Mouse (Mus musculus) myocyte (in vitro differentiated cells): ENCODE measurements at regions not wholly inside any gene's neighbourhood (a gene's known extent, or its start where the extent isn't known, plus 50 kb on each side); places are given as distances from the start of the nearest gene placed in this dataset.

ENCODE experiments used
- MYOD1 ChIP-seq, 3 experiments: IDR thresholded peaks; one replicate each; pipeline ENCODE4 v1.6.1; 2011; ENCODE audit warnings: control low read depth in 2 of 3, low read depth in 2 of 3, mild to moderate bottlenecking in 2 of 3, moderate library complexity in 1 of 3; ENCODE audit not compliant: insufficient read length in 2 of 3, control insufficient read depth in 1 of 3
- POLR2A ChIP-seq: IDR thresholded peaks from one replicate; pipeline ENCODE4 v1.6.1; 2011; ENCODE audit warnings: low read depth, mild to moderate bottlenecking, control low read depth, moderate library complexity; ENCODE audit not compliant: insufficient read length
- USF1 ChIP-seq: IDR thresholded peaks from one replicate; pipeline ENCODE4 v1.6.1; 2011; ENCODE audit warnings: low read depth, mild to moderate bottlenecking, control low read depth, moderate library complexity

DNA sequence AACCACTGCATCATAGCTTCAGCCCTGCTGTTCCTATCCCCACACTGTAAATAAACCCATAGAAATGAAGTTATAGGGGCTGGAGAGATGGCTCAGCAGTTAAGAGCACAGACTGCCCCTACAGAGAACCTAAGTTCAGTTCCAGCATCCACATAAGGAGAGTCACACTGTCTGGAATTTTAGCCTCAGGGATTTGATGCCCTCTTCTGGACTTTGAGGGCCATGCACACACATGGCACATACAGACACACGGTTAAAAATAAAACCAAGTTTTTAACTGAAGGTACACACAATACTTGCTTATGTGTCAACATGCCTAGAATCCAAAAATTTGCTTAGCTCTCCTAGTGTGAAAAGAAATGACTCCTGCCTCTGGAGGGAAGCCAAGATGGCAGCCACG is 61.1 kb upstream of the Bnip2 start:
- no peak for TF ChIP-seq USF1
- no peak for TF ChIP-seq POLR2A
- no peak for TF ChIP-seq MYOD1 (IDR thresholded peaks at IDR 0.05; ENCODE audit: control insufficient read depth in 1 of 3, insufficient read length in 2 of 3, low read depth in 2 of 3)
